Comparison of ENCODE assay signal across 24 mouse cellular contexts in genomic region chr8:108584662-108584978, GRCm38 (mm10).
DNase-seq lines count a peak whose midpoint lies in the region; ATAC-seq and TF ChIP-seq lines count a peak whose summit lies in the region.
"Had no signal": no experiment of that assay in that cellular context is flagged by ENCODE, and none has a peak within 500 bp of the region (broad histone marks: within the 10 kb centered on the region; RNA-seq: fewer than 3 reads in every experiment).

No protein-coding gene starts in this region.

- H3K27ac ChIP-seq in heart, embryonic 13.5 days (replicated peaks), result peak overlapping the region; percentile 8; the same call in 1 of the 2 replicates
- H3K27ac ChIP-seq in liver, adult 2 months (replicated peaks; ENCODE audit: insufficient read depth, low read depth, low read length), result no peak overlapping the region
- peak overlapping the region; percentile 43; the same call in 1 of the 2 replicates for H3K27ac ChIP-seq in stomach, embryonic 16.5 days (ENCODE audit: low read length)
- no peak overlapping the region for H3K27ac ChIP-seq in stomach, postnatal 0 days (replicated peaks)
- H3K27ac ChIP-seq: embryonic facial prominence, embryonic 13.5 days; heart, adult 2 months; kidney, postnatal 0 days; limb, embryonic 15.5 days; midbrain, embryonic 12.5 days; neural tube, embryonic 15.5 days had no signal

- no peak for TF ChIP-seq EP300 in stomach, postnatal 0 days (optimal IDR thresholded peaks at IDR 0.05)

- H3K27me3 ChIP-seq in heart, embryonic 13.5 days (replicated peaks), result no peaks in the 10 kb centered on the region
- H3K27me3 ChIP-seq in liver, adult 2 months (ENCODE audit: control insufficient read depth, insufficient read depth, low read length), result no peaks in the 10 kb centered on the region
- no peaks in the 10 kb centered on the region for H3K27me3 ChIP-seq in stomach, embryonic 16.5 days (ENCODE audit: control insufficient read depth, insufficient read depth, low read length)
- no peaks in the 10 kb centered on the region for H3K27me3 ChIP-seq in stomach, postnatal 0 days (ENCODE audit: control insufficient read depth, insufficient read depth, low read length)
- H3K27me3 ChIP-seq: CH12.LX; embryonic facial prominence, embryonic 13.5 days; limb, embryonic 15.5 days had no signal

- no peak overlapping the region for H3K4me2 ChIP-seq in heart, embryonic 13.5 days
- H3K4me2 ChIP-seq in stomach, embryonic 16.5 days (ENCODE audit: low read depth, low read length), result no peak overlapping the region
- no peak overlapping the region for H3K4me2 ChIP-seq in stomach, postnatal 0 days (replicated peaks; ENCODE audit: low read depth)
- H3K4me2 ChIP-seq: embryonic facial prominence, embryonic 13.5 days; limb, embryonic 15.5 days; midbrain, embryonic 12.5 days; neural tube, embryonic 15.5 days had no signal

- DNase-seq in heart, postnatal 14 days, result no peak
- peak; percentile 71 for DNase-seq in liver, adult 2 months (ENCODE audit: extremely low read depth, low read depth, low spot score)
- no peak for DNase-seq in liver
- DNase-seq in stomach, postnatal 0 days (ENCODE audit: low spot score), result no peak
- DNase-seq in right cerebral cortex, postnatal 36 days (ENCODE audit: low spot score in 2 of 2), result no peak
- DNase-seq: B cell, adult 2 months; cerebellum, adult 18-20 months; cerebellum, postnatal 14 days; gastrocnemius, postnatal 25 days; kidney, adult 18-20 months; layer of hippocampus, adult 9-11 months; lung, postnatal 10 days had no signal

- H3K9me3 ChIP-seq in heart, embryonic 13.5 days, result no peaks in the 10 kb centered on the region
- no peaks in the 10 kb centered on the region for H3K9me3 ChIP-seq in stomach, embryonic 16.5 days (replicated peaks; ENCODE audit: control insufficient read depth, low read length)
- H3K9me3 ChIP-seq in stomach, postnatal 0 days (ENCODE audit: control insufficient read depth, low read length), result no peaks in the 10 kb centered on the region
- H3K9me3 ChIP-seq: embryonic facial prominence, embryonic 13.5 days; limb, embryonic 15.5 days; midbrain, embryonic 12.5 days; neural tube, embryonic 15.5 days had no signal

- 57% methylated on average over 4 of the region's 4 CpGs for WGBS in heart, embryonic 13.5 days
- 84% methylated on average over 4 of the region's 4 CpGs for WGBS in liver, adult 2 months
- WGBS in stomach, embryonic 16.5 days, result 70% methylated on average over 4 of the region's 4 CpGs
- 65% methylated on average over 4 of the region's 4 CpGs for WGBS in stomach, postnatal 0 days

- no peaks in the 10 kb centered on the region for H3K79me2 ChIP-seq in liver, adult 2 months (ENCODE audit: control insufficient read depth, insufficient read depth, low read length)

- no peak overlapping the region for H3K4me3 ChIP-seq in heart, embryonic 13.5 days
- H3K4me3 ChIP-seq in liver, adult 2 months (ENCODE audit: insufficient read depth, low read depth, low read length), result no peak overlapping the region
- no peak overlapping the region for H3K4me3 ChIP-seq in stomach, embryonic 16.5 days (replicated peaks; ENCODE audit: low read length)
- H3K4me3 ChIP-seq in stomach, postnatal 0 days (ENCODE audit: low read depth, low read length), result no peak overlapping the region
- H3K4me3 ChIP-seq: embryonic facial prominence, embryonic 13.5 days; heart, adult 2 months; limb, embryonic 15.5 days; midbrain, embryonic 12.5 days; neural tube, embryonic 15.5 days had no signal

- no peak overlapping the region for H3K9ac ChIP-seq in heart, embryonic 13.5 days
- H3K9ac ChIP-seq in liver, adult 2 months (ENCODE audit: low read depth, low read length), result no peak overlapping the region
- H3K9ac ChIP-seq in stomach, embryonic 16.5 days (ENCODE audit: low read length), result no peak overlapping the region
- H3K9ac ChIP-seq in stomach, postnatal 0 days (ENCODE audit: low read length), result no peak overlapping the region
- H3K9ac ChIP-seq: embryonic facial prominence, embryonic 13.5 days; limb, embryonic 15.5 days; midbrain, embryonic 12.5 days; neural tube, embryonic 15.5 days had no signal

- intact Hi-C loops in heart, postnatal 14 days (cut with DNase I), result no loop called here

- ATAC-seq in heart, embryonic 13.5 days (ENCODE audit: extremely low read depth, insufficient number of reproducible peaks, low FRiP score, low TSS enrichment), result no peak
- no peak for ATAC-seq in stomach, embryonic 16.5 days (ENCODE audit: insufficient read depth, low FRiP score)
- ATAC-seq in stomach, postnatal 0 days (ENCODE audit: low FRiP score, low TSS enrichment), result no peak
- ATAC-seq: forebrain, embryonic 14.5 days; Patski had no signal

- no peak for TF ChIP-seq CTCF in liver, adult 2 months (IDR thresholded peaks at IDR 0.05; ENCODE audit: low read depth, low read length)
- TF ChIP-seq CTCF in stomach, postnatal 0 days (IDR thresholded peaks at IDR 0.05; ENCODE audit: low read depth), result no peak

- peaks cover 4% of the 10 kb centered on the region; the same call in 1 of the 2 replicates for H3K4me1 ChIP-seq in heart, embryonic 13.5 days
- peaks cover 1% of the 10 kb centered on the region; the same call in 1 of the 2 replicates for H3K4me1 ChIP-seq in liver, adult 2 months (ENCODE audit: control insufficient read depth, insufficient read depth, low read length)
- no peaks in the 10 kb centered on the region for H3K4me1 ChIP-seq in stomach, embryonic 16.5 days (ENCODE audit: control insufficient read depth, insufficient read depth, low read length)
- no peaks in the 10 kb centered on the region for H3K4me1 ChIP-seq in stomach, postnatal 0 days (replicated peaks; ENCODE audit: control insufficient read depth, insufficient read depth)
- H3K4me1 ChIP-seq: midbrain, embryonic 12.5 days; neural tube, embryonic 15.5 days had no signal

- no peaks in the 10 kb centered on the region for H3K36me3 ChIP-seq in heart, embryonic 13.5 days
- H3K36me3 ChIP-seq in liver, adult 2 months (ENCODE audit: control insufficient read depth, insufficient read depth, low read length), result no peaks in the 10 kb centered on the region
- no peaks in the 10 kb centered on the region for H3K36me3 ChIP-seq in stomach, embryonic 16.5 days (ENCODE audit: control insufficient read depth, insufficient read depth, low read length)
- H3K36me3 ChIP-seq in stomach, postnatal 0 days (ENCODE audit: control insufficient read depth, insufficient read depth, low read length), result no peaks in the 10 kb centered on the region
- H3K36me3 ChIP-seq: embryonic facial prominence, embryonic 13.5 days; G1E; limb, embryonic 15.5 days; midbrain, embryonic 12.5 days; neural tube, embryonic 15.5 days had no signal

- TF ChIP-seq POLR2A in liver, adult 2 months (IDR thresholded peaks at IDR 0.05; ENCODE audit: extremely low read depth, insufficient read depth, low read length), result no peak

Comparison
In these comparisons a context has a peak if more than half of its experiments do, and no peak if none do; other contexts are left out.
1. H3K27ac ChIP-seq: peak in heart, embryonic 13.5 days (single experiment) and stomach, embryonic 16.5 days (single experiment); none in liver, adult 2 months (single experiment) and stomach, postnatal 0 days (single experiment).